Mouse (Mus musculus) spleen, adult 2 months (tissue): Measurements from ENCODE around the gene Arhgap22.

Experiments
- CTCF ChIP-seq: fragments of 200-500 bp; IDR thresholded peaks from 2 replicates; pipeline ENCODE4 v1.5.1; 2011; ENCODE audit warnings: mild to moderate bottlenecking, inconsistent platforms; ENCODE audit not compliant: insufficient read depth, insufficient read length, insufficient replicate concordance; ENCODE audit errors: extremely low read depth
- POLR2A ChIP-seq: fragments of 200-500 bp; IDR thresholded peaks from 2 replicates; pipeline ENCODE4 v1.6.1; 2011; ENCODE audit warnings: low read depth, low read length, inconsistent platforms

DNA sequence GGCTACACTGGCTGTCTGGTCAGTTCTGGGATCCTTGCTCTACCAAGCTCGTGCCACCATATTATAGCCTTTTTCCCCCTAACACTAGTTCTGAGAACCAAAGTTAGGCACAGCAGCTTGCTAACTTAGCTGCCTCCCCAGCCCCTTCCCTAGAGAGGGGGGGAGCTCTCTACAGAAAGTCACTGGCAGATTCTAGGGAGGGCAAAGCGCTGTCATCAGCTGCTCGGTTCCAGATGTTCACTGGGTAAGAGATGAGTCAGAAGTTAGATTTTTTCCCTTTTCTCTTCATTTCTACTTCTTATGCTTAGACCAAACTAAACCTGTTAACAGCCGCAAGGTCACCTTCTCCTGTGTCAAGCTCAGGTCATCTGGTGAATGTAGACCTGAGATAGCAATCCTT lies 16.8 kb downstream of the Arhgap22 start:
- TF ChIP-seq POLR2A (no peak), CTCF (no peak)
